Mouse (Mus musculus): ENCODE measurements around the gene Tmem245.
A peak's percentile ranks its signal among the peaks of the same experiment; 100 is the strongest.

Gene Tmem245

GRCm38 (mm10) chr4:56946641-56947640, at the start of gene Tmem245:
Tmem245 (minus strand) TSS chr4:56947437.
- peak; percentile 95 for DNase-seq (ENCODE audit: low read depth, low spot score)

DNA sequence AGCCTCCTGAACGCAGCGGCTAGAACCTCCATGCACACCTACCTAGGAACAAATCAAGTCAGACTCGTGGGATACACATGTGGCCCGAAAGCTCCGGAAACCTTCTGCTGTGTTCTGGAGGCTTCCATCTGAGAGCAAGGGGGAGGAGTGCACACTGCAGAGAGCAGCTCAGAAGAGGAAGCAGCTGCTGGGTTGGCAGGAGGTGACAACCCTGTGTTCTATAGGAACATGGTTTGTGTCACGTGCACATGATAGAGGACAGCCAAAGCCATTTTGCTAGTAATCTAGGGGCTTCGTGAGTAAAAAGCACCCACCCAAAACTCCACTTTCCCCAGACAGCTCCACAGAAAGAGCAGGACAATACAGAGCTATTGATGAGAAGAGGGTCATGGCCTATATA, 46.1 kb upstream of the Tmem245 start:
- DNase-seq (ENCODE audit: low read depth, low spot score): no peak

- no peak for DNase-seq (ENCODE audit: low read depth, low spot score)
Observed at GRCm38 (mm10) chr4:56991951-56992350, 44.7 kb upstream of the Tmem245 start.

DNA sequence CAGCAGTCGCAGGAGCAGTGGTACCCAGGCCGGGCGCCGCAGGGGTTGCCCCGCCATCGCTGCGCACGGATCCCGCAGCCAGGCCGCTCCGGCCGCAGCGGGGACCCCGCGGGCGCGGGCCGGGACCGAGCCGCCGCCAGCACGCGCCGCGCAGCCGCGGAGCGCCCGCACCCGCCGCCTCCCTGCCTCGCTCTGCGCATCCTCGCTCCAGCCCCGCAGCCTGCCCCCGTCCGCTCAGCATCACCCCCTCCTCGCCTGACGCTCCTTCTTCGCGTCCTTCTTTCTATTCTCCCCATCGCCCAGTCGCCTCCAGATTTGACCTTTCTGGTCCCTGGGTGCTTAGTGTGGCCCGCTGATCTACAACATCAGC, 43.0 kb upstream of the Tmem245 start, which contains the start of gene Frrs1l:
Gene Frrs1l, minus strand, starts transcription at position 177 of the 370 bp plus-strand sequence.
- DNase-seq (ENCODE audit: low read depth, low spot score): no peak

DNA sequence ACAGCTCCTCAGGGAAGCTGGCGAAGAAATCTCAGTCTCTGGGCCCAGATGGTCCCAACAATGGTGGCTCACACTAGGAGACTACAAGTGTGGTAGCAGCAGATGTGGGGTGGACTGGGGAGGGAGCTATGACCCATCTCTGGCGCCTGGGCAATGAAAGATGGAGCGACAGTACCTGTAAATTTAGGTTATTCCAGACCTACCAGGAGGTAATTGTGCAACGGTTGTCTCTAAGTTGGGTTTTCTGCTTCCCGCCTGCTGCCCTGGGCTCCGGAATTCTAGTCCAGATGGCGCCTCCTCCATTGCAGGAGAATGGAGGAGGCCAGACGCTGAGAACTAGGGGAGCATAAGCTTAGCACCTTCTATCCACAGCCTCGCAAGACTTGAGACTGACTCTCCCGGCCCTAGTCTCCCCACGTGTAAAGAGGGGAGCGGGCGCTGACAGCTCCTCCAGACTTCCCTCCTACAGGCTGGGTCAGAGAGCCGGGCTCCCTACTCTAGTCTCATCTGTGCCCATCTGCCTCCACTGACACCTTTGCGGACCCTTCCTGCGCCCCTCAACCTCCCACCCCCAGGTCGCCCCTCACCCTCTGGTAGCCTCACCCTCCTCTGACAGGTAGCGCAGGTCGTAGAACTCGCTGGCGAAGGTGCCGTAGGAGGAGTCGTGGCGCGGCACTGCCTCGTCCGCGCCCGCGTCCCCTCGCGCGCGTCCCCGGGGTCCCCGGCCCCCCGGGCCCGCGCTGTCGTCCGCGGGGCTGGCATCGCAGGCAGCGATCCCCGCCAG, 42.4 kb upstream of the Tmem245 start:
- peak; percentile 74 for DNase-seq (ENCODE audit: low read depth, low spot score)

DNA sequence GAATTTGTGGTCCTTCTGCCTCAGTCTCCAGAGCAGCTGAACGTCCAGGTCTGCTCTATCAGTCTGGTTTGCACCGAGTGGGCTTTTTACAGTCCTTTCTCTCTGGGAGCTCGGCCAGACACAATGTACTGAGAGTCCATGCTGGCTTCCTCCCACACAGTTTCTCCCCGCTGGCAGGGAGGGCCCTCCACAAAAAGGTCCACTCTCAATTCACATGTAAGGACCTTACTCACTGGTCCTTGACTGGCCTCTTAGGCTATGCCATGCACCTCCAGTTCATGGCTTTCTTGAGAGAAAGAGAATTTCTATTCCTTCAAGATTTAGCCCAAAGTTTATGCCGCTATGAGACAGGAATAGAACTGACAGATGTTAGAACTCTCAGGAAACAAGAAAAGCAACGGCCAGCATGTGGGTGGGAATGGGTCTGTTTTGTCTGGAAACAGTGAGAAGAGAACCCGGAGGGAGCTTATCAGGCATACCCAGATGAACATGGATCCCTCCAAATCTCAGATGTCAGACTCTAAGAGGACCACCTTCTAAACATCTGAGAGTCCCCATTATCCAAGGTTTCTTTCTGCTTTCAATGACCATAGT, 18.4 kb upstream of the Tmem245 start:
- peak; percentile 83 for DNase-seq (ENCODE audit: low read depth, low spot score)

DNA sequence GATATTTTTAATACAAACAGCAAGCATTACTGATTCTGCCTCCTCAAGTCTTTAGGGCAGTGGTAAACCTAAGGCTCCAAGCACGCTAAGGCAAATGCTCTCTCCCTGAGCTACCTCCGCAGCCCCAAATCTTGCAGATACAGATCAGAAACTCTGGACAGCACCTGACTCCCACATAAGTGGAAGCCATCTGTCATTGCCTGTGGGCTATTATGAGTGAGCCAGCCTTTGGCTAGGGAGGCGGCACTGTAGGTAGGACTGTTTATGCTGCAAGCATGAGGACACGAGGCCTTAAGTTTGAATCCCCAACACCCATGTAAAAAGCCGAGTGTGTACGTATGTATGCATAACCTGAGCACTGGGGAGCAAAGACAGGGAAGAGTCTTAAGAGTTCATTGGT, 16.4 kb upstream of the Tmem245 start:
- DNase-seq (ENCODE audit: low read depth, low spot score): peak; percentile 74

GRCm38 (mm10) chr4:56961320-56961925, 14.2 kb upstream of the Tmem245 start:
- no peak for DNase-seq (ENCODE audit: low read depth, low spot score)

DNA sequence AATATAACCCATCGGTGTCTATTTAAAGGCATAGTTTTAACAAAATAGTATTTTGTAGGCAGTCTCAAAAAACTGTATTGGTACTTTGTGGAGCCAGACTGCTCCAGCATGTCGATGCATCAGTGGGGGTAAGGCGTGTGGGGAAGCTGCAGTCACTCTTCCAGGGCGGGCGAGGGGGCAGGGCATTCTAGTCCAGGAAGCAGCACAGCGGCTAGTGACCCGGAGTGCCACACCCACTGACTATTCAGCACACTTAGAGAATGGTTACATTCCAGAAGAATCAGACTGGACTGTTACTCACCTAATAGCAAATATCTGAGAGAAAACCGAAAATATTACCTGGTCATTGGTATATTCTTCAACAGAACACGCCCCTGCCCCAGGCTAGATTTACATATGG, 10.3 kb upstream of the Tmem245 start:
- no peak for DNase-seq (ENCODE audit: low read depth, low spot score)

- no peak for DNase-seq (ENCODE audit: low read depth, low spot score)
Observed at GRCm38 (mm10) chr4:56953235-56953634, 6.0 kb upstream of the Tmem245 start.

- no peak for DNase-seq (ENCODE audit: low read depth, low spot score)
Observed at GRCm38 (mm10) chr4:56951701-56952100, 4.5 kb upstream of the Tmem245 start.

DNA sequence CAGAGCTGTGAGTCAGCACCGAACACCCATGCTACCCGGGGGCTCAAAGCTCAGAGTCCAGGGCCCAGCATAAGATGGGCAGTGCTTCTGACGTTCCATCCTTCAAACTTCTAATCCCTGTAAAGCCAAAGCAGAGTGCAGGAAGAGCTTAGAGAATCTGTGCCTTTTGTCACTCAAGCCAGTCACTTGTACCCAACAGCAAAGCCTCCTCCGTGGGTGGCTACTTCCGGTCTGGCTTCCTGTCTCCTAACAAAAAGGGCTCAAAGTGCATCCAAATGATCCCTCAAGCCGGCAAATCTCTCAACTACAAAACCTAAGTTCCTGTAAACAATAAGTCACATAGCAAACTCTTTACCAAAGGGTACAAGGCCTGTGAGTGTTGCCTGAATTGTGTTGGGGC, 2.3 kb upstream of the Tmem245 start:
- no peak for DNase-seq (ENCODE audit: low read depth, low spot score)

- no peak for DNase-seq (ENCODE audit: low read depth, low spot score)
Observed at GRCm38 (mm10) chr4:56946180-56946579, 1.1 kb downstream of the Tmem245 start.

- no peak for DNase-seq (ENCODE audit: low read depth, low spot score)
Observed at GRCm38 (mm10) chr4:56944286-56944685, 3.0 kb downstream of the Tmem245 start.

DNA sequence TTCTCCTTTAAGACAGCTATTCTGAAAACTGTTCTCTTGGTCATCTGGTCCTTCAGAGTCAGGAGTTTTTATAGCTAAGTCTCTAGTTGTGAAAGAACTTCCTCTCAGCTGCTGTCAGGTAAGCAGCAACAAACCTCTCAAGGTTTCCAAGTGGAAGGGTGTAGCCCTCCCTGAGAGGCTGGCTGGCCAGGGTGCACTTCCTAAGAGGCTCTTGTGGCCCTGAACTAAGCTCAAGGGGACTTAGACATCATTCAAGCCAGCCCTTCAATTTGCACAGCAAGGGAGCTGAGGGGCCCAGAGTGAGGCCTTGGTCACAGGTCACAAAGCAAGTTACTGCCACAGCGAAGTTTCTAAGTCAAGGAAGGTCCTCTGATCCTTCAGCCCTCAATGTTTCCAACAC, 4.0 kb downstream of the Tmem245 start:
- no peak for DNase-seq (ENCODE audit: low read depth, low spot score)

GRCm38 (mm10) chr4:56942567-56942966, 4.7 kb downstream of the Tmem245 start:
- DNase-seq (ENCODE audit: low read depth, low spot score): peak; percentile 71

DNA sequence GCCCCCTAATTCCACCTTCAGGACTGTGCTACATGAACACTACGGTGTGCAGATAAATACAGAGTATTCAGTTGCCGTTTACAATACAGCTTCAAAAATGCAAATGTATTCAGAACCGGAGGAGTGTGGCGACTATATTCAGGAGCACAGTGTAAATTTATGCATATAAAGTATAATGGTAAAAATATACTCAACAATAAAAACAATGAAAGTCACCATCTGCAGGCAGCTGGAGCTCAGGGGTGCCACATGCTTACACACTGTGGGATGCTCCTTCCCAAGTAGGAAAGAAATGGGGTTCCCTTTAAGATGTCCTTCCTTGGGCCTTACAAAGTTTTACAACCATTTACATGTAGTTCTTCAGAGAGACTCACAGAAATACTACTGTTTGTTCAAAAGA, 5.8 kb downstream of the Tmem245 start:
- no peak for DNase-seq (ENCODE audit: low read depth, low spot score)

- no peak for DNase-seq (ENCODE audit: low read depth, low spot score)
Observed at GRCm38 (mm10) chr4:56937136-56937535, 10.1 kb downstream of the Tmem245 start.

DNA sequence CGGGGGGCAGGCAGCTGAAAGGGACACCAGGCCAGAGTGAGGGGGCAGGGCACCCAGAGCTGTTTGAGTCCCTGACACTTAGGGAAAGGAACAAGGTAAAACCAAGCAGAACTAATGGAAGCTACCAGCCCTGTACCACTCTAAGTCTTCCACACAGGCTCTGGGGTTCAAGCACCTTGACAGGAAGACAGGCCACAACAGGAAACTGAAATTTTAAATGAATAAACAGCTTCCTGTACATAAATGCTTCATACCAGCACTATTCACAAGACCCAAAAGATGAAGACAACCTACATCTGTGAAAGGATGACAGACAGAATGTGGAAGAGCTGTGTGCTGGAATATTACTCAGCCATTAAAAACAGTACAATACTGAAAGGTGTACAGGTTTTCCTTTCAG, 11.9 kb downstream of the Tmem245 start:
- DNase-seq (ENCODE audit: low read depth, low spot score): no peak

DNA sequence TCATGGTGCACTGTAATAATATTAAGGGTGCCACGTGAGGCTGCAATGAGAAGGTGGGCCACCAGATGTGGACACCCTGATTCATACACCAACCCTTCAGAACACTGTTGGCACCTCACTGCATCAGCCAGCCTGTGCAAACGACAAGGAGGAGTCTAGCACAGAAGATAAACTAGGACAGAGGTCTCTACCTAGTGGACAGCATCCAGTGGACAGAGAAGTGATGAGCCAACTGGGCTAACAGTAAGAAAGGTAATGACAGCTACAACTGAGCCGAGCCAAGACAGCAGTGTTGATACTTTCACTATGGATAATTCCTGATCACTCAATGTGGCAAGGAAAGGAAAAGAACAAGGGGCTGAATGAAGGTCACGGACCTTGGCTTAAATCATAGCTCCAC, 14.1 kb downstream of the Tmem245 start:
- DNase-seq (ENCODE audit: low read depth, low spot score): no peak

GRCm38 (mm10) chr4:56932096-56932495, 15.1 kb downstream of the Tmem245 start:
- DNase-seq (ENCODE audit: low read depth, low spot score): no peak

DNA sequence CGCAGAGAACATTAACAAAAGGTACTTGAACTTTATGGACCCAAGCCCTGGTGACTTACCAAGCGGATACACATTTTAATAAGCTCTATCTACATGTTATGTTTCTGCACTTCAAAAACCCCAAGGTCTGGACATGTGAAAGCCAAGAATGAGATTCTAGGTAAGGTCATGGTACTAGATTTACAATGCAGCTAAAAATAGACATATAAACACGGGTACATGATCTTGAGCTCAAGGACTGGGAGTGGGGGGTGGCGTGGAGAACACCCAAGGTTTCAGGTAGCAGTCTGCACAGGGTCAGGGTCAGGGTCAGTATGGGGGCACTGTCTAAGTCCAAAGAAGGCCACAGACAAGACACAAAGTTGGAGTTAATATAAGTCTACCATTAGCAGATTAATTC, 16.9 kb downstream of the Tmem245 start:
- DNase-seq (ENCODE audit: low read depth, low spot score): no peak
